Mouse (Mus musculus) lung, embryonic 14.5 days (tissue): ENCODE measurements at regions not wholly inside any gene's neighbourhood (a gene's known extent, or its start where the extent isn't known, plus 50 kb on each side); places are given as distances from the start of the nearest gene placed in this dataset.

Experiments used
- ATAC-seq: fragments of 200-750 bp; cut with Nextera tagmentation; 2 replicates; pipeline ENCODE4 v1.8.0; 2017; ENCODE audit warnings: mild to moderate bottlenecking, moderate TSS enrichment, moderate library complexity; ENCODE audit not compliant: insufficient read depth
- DNase-seq: peaks from one replicate; pipeline ENCODE4 v3.0.0-alpha.2; 2015
- H3K27ac ChIP-seq: fragments of 300-500 bp; sonication (generic); 2 replicates; pipeline ENCODE4 v1.5.1; 2014; ENCODE audit warnings: low read depth, mild to moderate bottlenecking, moderate library complexity
- H3K27me3 ChIP-seq: fragments of 300-500 bp; sonication (generic); 2 replicates; pipeline ENCODE4 v1.6.1; 2014; ENCODE audit warnings: low read length, control low read depth; ENCODE audit not compliant: insufficient read depth
- H3K36me3 ChIP-seq: fragments of 300-500 bp; sonication (generic); 2 replicates; pipeline ENCODE4 v1.6.1; 2014; ENCODE audit warnings: control low read depth; ENCODE audit not compliant: insufficient read depth
- H3K4me1 ChIP-seq: fragments of 300-500 bp; sonication (generic); 2 replicates; pipeline ENCODE4 v1.6.1; 2014; ENCODE audit warnings: antibody characterized with exemption, control low read depth; ENCODE audit not compliant: insufficient read depth
- H3K4me2 ChIP-seq: fragments of 300-500 bp; sonication (generic); 2 replicates; pipeline ENCODE4 v1.6.1; 2014; ENCODE audit warnings: mild to moderate bottlenecking
- H3K4me3 ChIP-seq: fragments of 300-500 bp; sonication (generic); 2 replicates; pipeline ENCODE4 v1.5.1; 2014; ENCODE audit warnings: low read depth, low read length
- H3K9ac ChIP-seq: fragments of 300-500 bp; sonication (generic); 2 replicates; pipeline ENCODE4 v1.6.1; 2014
- H3K9me3 ChIP-seq: fragments of 300-500 bp; sonication (generic); 2 replicates; pipeline ENCODE4 v1.6.1; 2016; ENCODE audit warnings: low read depth, low read length, control low read depth
- CTCF ChIP-seq: IDR thresholded peaks from 2 replicates; pipeline ENCODE4 v1.5.1; 2016; ENCODE audit warnings: antibody characterized with exemption, low read depth
- WGBS: fragments of 180-500 bp; shearing (Covaris S2); extraction: QIAGEN DNeasy Blood & Tissue Kit; methylation state at CpG from one replicate; pipeline ENCODE4 v1.1.7; 2014; 5-methylcytosine and 5-hydroxymethylcytosine counted together

DNA sequence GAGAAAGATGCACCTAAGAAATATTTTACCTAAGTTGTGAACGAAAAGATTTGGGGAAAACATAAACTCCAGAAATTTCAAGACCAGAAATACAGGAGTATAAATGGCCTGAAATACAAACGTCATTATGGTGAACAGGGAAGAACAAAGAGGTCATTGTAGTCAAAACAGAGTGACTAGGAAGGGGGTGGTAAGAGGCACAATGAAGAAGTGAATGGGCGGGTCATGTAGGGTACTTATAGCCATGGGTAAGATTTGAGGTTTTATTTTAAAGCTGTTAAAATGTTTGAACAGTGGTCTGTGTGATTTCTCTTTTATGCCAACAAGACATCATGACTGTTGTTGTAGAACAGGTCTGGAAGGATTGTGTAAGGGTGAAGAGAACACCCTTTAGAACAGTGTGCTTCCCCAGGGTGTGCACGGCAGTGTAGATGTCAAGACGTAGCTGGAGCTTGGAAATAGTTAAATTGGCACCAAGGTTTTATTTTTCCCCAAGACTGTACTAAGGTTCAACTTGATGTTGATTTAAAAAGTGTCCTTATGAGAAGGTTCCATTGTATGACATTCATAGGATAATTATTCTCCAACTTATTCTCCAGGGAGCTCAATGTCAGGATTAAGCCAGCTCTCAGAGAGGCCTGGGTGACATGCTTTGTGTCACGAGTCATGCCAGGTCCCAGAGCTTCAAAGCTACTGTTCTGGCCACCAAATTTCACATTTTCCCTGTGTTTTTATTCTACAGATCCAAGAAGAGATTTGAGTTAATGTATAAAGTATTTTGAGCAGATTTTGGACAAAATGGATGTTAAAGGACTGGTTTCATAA is 255.6 kb downstream of the Ptprc start:
- 63% methylated on average over 6 of the region's 6 CpGs for WGBS
- ATAC-seq (peak; percentile 57; the same call in 1 of the 2 replicates), DNase-seq (peak; percentile 44)
- Histone ChIP-seq H3K4me1 (no peaks in the 10 kb centered on the region), H3K27me3 (no peaks in the 10 kb centered on the region), H3K4me3 (no peak overlapping the region), H3K4me2 (no peak overlapping the region), H3K9me3 (no peaks in the 10 kb centered on the region), H3K9ac (no peak overlapping the region), H3K36me3 (peaks cover 13% of the 10 kb centered on the region; the same call in 1 of the 2 replicates), H3K27ac (no peak overlapping the region)
- no peak for TF ChIP-seq CTCF

DNA sequence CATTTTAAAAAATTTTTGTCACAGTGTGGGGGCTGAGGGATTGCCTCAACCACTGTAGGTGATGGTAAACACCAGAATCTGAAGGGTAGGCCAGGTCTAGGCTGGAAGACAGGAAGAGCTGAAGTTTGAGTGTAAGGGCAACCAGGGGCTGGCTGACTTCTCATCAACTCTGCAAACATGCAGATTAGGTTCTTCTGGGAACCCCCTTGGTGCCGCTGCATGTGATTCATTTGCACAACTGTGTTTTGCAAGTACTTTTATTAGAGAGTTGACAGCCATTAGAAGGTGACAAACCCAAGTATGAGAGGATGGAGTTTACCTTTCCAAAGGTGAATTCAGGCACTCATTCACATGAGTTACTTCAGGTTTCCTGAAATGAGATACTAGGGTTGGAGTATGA is 258.1 kb downstream of the Ptprc start:
- Histone ChIP-seq H3K27me3 (no peaks in the 10 kb centered on the region), H3K4me2 (no peak overlapping the region), H3K4me1 (no peaks in the 10 kb centered on the region), H3K9ac (no peak overlapping the region), H3K4me3 (no peak overlapping the region), H3K9me3 (no peaks in the 10 kb centered on the region), H3K27ac (no peak overlapping the region), H3K36me3 (peaks cover 14% of the 10 kb centered on the region; the same call in 1 of the 2 replicates)
- 79% methylated on average over 1 of the region's 1 CpGs for WGBS
- ATAC-seq: no peak
- no peak for TF ChIP-seq CTCF
- DNase-seq: no peak

DNA sequence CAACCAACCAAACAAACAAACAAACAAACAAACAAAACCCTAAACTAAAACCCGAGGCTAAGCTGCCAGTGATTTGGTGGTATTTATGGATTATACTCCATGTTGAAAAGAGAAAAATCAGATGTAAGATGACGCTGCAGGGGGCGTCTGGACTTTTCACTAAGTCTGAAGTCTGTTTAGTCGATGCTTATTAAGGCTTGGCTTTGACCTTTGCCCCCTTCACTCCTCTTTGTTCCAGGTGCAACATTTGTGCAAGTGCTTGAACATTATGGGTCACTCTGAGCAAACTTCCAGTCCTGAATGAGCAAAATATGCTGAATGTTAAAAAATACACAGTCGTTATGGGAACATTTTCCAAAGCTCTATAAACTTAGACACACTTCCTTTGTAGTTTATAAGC is 268.6 kb downstream of the Ptprc start:
- DNase-seq: no peak
- H3K27me3 ChIP-seq: no peaks in the 10 kb centered on the region
- no peak for ATAC-seq
- no peak for TF ChIP-seq CTCF
- no peak overlapping the region for H3K4me3 ChIP-seq
- H3K9ac ChIP-seq: no peak overlapping the region
- WGBS: 43% methylated on average over 5 of the region's 5 CpGs
- H3K9me3 ChIP-seq: no peaks in the 10 kb centered on the region
- H3K4me2 ChIP-seq: no peak overlapping the region
- H3K4me1 ChIP-seq: peaks cover 2% of the 10 kb centered on the region; the same call in 1 of the 2 replicates
- no peak overlapping the region for H3K27ac ChIP-seq
- 0 out of 2 replicates have a peak, but pooled peaks cover 12% of the 10 kb centered on the region for H3K36me3 ChIP-seq

DNA sequence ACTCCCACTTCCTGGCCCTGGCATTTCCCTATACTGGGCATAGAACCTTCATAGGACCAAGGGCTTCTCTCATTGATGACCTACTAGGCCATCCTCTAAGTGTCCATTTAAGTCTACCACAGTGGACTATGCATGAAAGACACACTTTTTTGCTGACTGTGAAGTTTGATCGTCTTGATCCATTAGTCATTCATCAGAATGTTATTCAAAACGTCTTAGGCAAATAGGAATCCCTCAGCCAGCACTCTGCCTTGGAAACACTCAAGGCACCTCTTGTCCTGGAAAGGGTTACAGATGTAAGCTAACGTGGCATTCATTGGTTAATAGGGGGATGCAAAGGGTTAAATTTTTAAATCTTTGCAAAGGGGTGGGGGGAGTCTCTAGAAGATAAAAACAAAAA is 269.0 kb downstream of the Ptprc start:
- TF ChIP-seq CTCF: no peak
- peaks cover 2% of the 10 kb centered on the region; the same call in 1 of the 2 replicates for H3K4me1 ChIP-seq
- ATAC-seq (no peak), DNase-seq (no peak)
- no peaks in the 10 kb centered on the region for H3K27me3 ChIP-seq
- no peak overlapping the region for H3K4me2 ChIP-seq
- no peak overlapping the region for H3K27ac ChIP-seq
- H3K4me3 ChIP-seq: no peak overlapping the region
- H3K9me3 ChIP-seq: no peaks in the 10 kb centered on the region
- 29% methylated on average over 3 of the region's 3 CpGs for WGBS
- H3K36me3 ChIP-seq: 0 out of 2 replicates have a peak, but pooled peaks cover 8% of the 10 kb centered on the region
- H3K9ac ChIP-seq: no peak overlapping the region

DNA sequence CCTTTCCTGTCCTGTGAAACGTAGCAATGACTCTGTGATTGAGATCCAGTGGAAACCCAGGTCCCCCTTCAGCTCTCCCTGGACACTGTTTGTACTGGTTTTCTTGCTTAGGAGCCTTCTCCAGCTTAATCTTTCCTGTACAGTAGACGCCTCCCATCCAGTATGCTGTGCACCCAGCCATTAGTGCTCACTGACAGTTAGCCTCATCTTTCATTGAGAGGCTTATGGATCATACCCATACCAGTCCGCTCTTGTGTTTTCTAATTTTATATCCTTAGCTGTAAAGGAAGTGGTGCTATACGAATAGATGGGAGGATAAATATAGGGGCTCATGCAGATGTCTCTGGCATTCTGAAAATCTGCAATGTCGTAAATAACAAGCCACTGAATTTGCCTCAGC is 269.9 kb downstream of the Ptprc start:
- TF ChIP-seq CTCF: no peak
- no peak overlapping the region for H3K4me3 ChIP-seq
- H3K4me2 ChIP-seq: 0 out of 2 replicates have a peak overlapping the region, but pooled peaks have one; percentile 19
- ATAC-seq: no peak
- WGBS: 41% methylated on average over 5 of the region's 5 CpGs
- no peak overlapping the region; the same call in 1 of the 2 replicates for H3K27ac ChIP-seq
- H3K9ac ChIP-seq: no peak overlapping the region
- no peaks in the 10 kb centered on the region for H3K9me3 ChIP-seq
- 0 out of 2 replicates have a peak, but pooled peaks cover 5% of the 10 kb centered on the region for H3K36me3 ChIP-seq
- peaks cover 2% of the 10 kb centered on the region; the same call in 1 of the 2 replicates for H3K4me1 ChIP-seq
- DNase-seq: no peak
- no peaks in the 10 kb centered on the region for H3K27me3 ChIP-seq

DNA sequence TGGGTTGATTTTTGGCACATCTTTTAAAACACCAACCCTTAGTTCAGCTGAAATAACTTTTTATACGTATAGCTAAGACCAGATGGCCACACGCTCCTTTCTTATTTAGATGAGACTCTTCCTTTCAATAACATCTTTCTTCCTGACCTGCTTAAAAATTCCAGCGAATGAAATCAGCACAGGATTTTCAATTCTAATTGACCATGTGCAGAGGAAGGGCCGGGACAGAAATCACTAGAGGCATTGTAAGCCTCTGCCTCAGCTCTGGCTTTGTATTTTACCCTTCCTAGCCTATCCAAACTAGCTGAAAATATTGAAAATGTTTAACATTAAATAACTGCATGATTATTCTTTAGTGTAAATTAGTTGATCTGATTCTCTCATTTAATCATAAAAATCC is 272.2 kb downstream of the Ptprc start:
- ATAC-seq (no peak), DNase-seq (no peak)
- H3K4me3 ChIP-seq: no peak overlapping the region
- H3K27ac ChIP-seq: no peak overlapping the region
- 43% methylated on average over 4 of the region's 4 CpGs for WGBS
- H3K4me1 ChIP-seq: peaks cover 2% of the 10 kb centered on the region; the same call in 1 of the 2 replicates
- H3K36me3 ChIP-seq: no peaks in the 10 kb centered on the region
- TF ChIP-seq CTCF: no peak
- no peaks in the 10 kb centered on the region for H3K27me3 ChIP-seq
- no peak overlapping the region for H3K9ac ChIP-seq
- H3K4me2 ChIP-seq: peak overlapping the region; percentile 40
- no peaks in the 10 kb centered on the region for H3K9me3 ChIP-seq

DNA sequence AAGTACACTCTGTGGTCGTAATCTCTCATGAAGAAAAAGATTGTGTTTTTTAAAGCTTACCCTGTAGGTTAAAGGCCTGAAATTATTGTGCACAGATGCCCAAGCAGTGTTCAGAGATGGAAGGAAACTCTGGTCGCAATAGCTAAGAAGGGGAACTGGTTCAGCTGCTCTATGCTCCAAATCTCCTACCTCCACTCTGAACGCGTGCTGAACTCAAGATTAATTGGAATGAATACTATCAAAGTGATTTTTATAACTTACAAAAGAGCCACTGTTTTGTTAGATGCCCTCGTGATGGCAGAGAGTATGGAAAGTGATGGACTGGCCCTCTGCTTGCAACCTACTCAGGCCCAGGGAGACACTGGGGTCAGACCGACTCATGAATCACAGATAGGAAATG is 272.6 kb downstream of the Ptprc start:
- Histone ChIP-seq H3K9ac (no peak overlapping the region), H3K4me2 (peak overlapping the region; percentile 80), H3K36me3 (no peaks in the 10 kb centered on the region), H3K9me3 (no peaks in the 10 kb centered on the region), H3K4me3 (no peak overlapping the region), H3K4me1 (peaks cover 2% of the 10 kb centered on the region; the same call in 1 of the 2 replicates), H3K27ac (peak overlapping the region; percentile 37; the same call in 1 of the 2 replicates), H3K27me3 (no peaks in the 10 kb centered on the region)
- no peak for TF ChIP-seq CTCF
- ATAC-seq: no peak
- no peak for DNase-seq
- 51% methylated on average over 6 of the region's 6 CpGs for WGBS
